Comparison of ENCODE assay signal across 7 mouse cellular contexts in the genomic region with DNA sequence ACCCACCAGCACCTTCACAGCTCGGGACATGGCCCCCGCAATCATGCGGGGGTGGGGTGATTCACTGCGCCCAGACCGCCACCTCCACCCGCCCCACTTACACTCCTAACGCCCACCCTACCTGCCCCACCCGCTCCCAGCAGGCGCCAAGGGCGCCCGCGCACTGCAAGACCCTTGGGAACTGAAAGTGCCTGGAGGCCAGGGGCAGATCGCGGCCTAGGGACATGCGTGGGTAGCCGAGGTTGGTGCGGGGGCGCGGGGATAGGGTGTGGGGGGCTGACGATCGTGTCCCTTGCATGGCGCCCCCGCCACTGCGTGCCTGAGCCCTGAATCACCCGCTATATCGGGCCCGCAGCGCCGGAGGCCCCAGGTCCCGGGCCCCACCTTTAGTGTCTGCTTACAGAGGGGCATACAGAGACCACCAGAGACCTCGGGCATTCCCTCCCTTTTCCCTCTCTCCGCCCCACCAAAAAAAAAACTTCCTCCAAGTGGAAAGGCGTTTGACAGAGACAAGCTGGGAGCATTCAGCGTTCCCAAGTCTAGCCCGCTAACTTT. TPM values are rescaled to one million over a fixed set of nuclear protein-coding genes. Genes with fewer than 3 reads are reported as not detected.
DNase-seq lines count a peak whose midpoint lies in the region; ATAC-seq and TF ChIP-seq lines count a peak whose summit lies in the region.

No protein-coding gene starts in this region.

- H3K36me3 ChIP-seq in C2C12 (ENCODE audit: control insufficient read depth, insufficient read depth), result peaks cover 44% of the 10 kb centered on the region
- no peaks in the 10 kb centered on the region for H3K36me3 ChIP-seq in forebrain, embryonic 16.5 days (ENCODE audit: control insufficient read depth, insufficient read depth)
- H3K36me3 ChIP-seq in intestine, postnatal 0 days (ENCODE audit: control insufficient read depth, insufficient read depth), result no peaks in the 10 kb centered on the region; the same call in 1 of the 2 replicates
- H3K36me3 ChIP-seq in midbrain, embryonic 12.5 days, result no peaks in the 10 kb centered on the region

- no peak for TF ChIP-seq CTCF in C2C12 (IDR thresholded peaks at IDR 0.05; ENCODE audit: control insufficient read depth, insufficient read depth, insufficient read length)
- no peak for TF ChIP-seq CTCF in intestine, postnatal 0 days (IDR thresholded peaks at IDR 0.05; ENCODE audit: low read depth)

- H3K9ac ChIP-seq in forebrain, embryonic 16.5 days (replicated peaks; ENCODE audit: low read depth, low read length), result no peak overlapping the region
- H3K9ac ChIP-seq in intestine, postnatal 0 days (ENCODE audit: low read depth, low read length), result peak overlapping the region; percentile 78
- 0 out of 2 replicates have a peak overlapping the region, but pooled peaks have one; percentile 1 for H3K9ac ChIP-seq in midbrain, embryonic 12.5 days (replicated peaks)

- 13% methylated on average over 32 of the region's 35 CpGs for WGBS in forebrain, embryonic 16.5 days
- 8% methylated on average over 34 of the region's 35 CpGs for WGBS in intestine, postnatal 0 days
- WGBS in midbrain, embryonic 12.5 days, result 6% methylated on average over 35 of the region's 35 CpGs

- DNase-seq in B cell, adult 2 months, result peak; percentile 19 to 34
- DNase-seq in frontal cortex, postnatal 36 days (ENCODE audit: low spot score in 2 of 2), result no peak

- H3K4me3 ChIP-seq in C2C12 (ENCODE audit: insufficient read depth, poor library complexity, severe bottlenecking), result peak overlapping the region; percentile 96
- peak overlapping the region; percentile 38 for H3K4me3 ChIP-seq in forebrain, embryonic 16.5 days (replicated peaks; ENCODE audit: low read length)
- peak overlapping the region; percentile 77 for H3K4me3 ChIP-seq in intestine, postnatal 0 days (ENCODE audit: low read depth, low read length)
- H3K4me3 ChIP-seq in midbrain, embryonic 12.5 days, result peak overlapping the region; percentile 36

- no peaks in the 10 kb centered on the region for H3K27me3 ChIP-seq in C2C12 (ENCODE audit: control insufficient read depth, insufficient read depth, insufficient read length)
- H3K27me3 ChIP-seq in forebrain, embryonic 16.5 days (replicated peaks; ENCODE audit: control insufficient read depth, insufficient read depth, low read length), result peaks cover 61% of the 10 kb centered on the region
- H3K27me3 ChIP-seq in intestine, postnatal 0 days (replicated peaks; ENCODE audit: control insufficient read depth, insufficient read depth, low read length), result 0 out of 2 replicates have a peak, but pooled peaks cover 10% of the 10 kb centered on the region
- H3K27me3 ChIP-seq in midbrain, embryonic 12.5 days, result peaks cover 91% of the 10 kb centered on the region

- H3K79me3 ChIP-seq in C2C12 (ENCODE audit: low read depth), result peaks cover 60% of the 10 kb centered on the region

- H3ac ChIP-seq in C2C12 (ENCODE audit: control insufficient read depth, insufficient read length, low read depth), result peak overlapping the region; percentile 96

- no peak for ATAC-seq in forebrain, embryonic 16.5 days
- ATAC-seq in intestine, postnatal 0 days, result no peak
- no peak for ATAC-seq in midbrain, embryonic 12.5 days (ENCODE audit: low FRiP score, low read depth)
- ATAC-seq in frontal cortex, adult (ENCODE audit: low TSS enrichment), result no peak

- H3K9me3 ChIP-seq in forebrain, embryonic 16.5 days (ENCODE audit: control insufficient read depth, low read length), result no peaks in the 10 kb centered on the region
- H3K9me3 ChIP-seq in intestine, postnatal 0 days (ENCODE audit: control insufficient read depth), result no peaks in the 10 kb centered on the region
- H3K9me3 ChIP-seq in midbrain, embryonic 12.5 days, result no peaks in the 10 kb centered on the region

- peak overlapping the region; percentile 38 for H3K4me2 ChIP-seq in forebrain, embryonic 16.5 days (ENCODE audit: low read length)
- H3K4me2 ChIP-seq in intestine, postnatal 0 days (replicated peaks; ENCODE audit: low read depth), result peak overlapping the region; percentile 90
- peak overlapping the region; percentile 43 for H3K4me2 ChIP-seq in midbrain, embryonic 12.5 days (replicated peaks)

- H3K27ac ChIP-seq in forebrain, embryonic 16.5 days (ENCODE audit: low read length), result no peak overlapping the region
- peak overlapping the region; percentile 71 for H3K27ac ChIP-seq in intestine, postnatal 0 days (ENCODE audit: low read depth, low read length)
- no peak overlapping the region for H3K27ac ChIP-seq in midbrain, embryonic 12.5 days (replicated peaks)

- H3K79me2 ChIP-seq in C2C12 (ENCODE audit: control insufficient read depth, insufficient read depth), result peaks cover 79% of the 10 kb centered on the region

- H3K4me1 ChIP-seq in forebrain, embryonic 16.5 days (replicated peaks; ENCODE audit: control insufficient read depth, insufficient read depth, low read length), result peaks cover 11% of the 10 kb centered on the region
- 0 out of 2 replicates have a peak, but pooled peaks cover 4% of the 10 kb centered on the region for H3K4me1 ChIP-seq in intestine, postnatal 0 days (replicated peaks; ENCODE audit: control insufficient read depth, insufficient read depth, low read length)
- peaks cover 16% of the 10 kb centered on the region for H3K4me1 ChIP-seq in midbrain, embryonic 12.5 days

TF ChIP-seq in C2C12, 6 proteins besides CTCF, POLR2A, EP300 and RAD21:
- TF ChIP-seq MYOG (IDR thresholded peaks at IDR 0.05; ENCODE audit: control insufficient read depth, extremely low read depth, insufficient read length), result no peak
- no peak for TF ChIP-seq FOSL1 (IDR thresholded peaks at IDR 0.05; ENCODE audit: insufficient read depth, low read length, poor library complexity, severe bottlenecking)
- TF ChIP-seq CEBPB (IDR thresholded peaks at IDR 0.05; ENCODE audit: low read depth), result no peak
- TF ChIP-seq MAX (IDR thresholded peaks at IDR 0.05), result no peak
- TF ChIP-seq MYOD1 (IDR thresholded peaks at IDR 0.05; ENCODE audit: control insufficient read depth, insufficient read length, low read depth), result no peak
- no peak for TF ChIP-seq USF1 (IDR thresholded peaks at IDR 0.05; ENCODE audit: low read depth)

RNA-seq across cellular contexts. Expression of gene Cavin1, which starts 1.4 kb away (rescaled TPM):
- 418 TPM for polyA plus RNA-seq in C2C12 (2012; fragmentation: generic; extraction: Trizol)
- polyA plus RNA-seq in forebrain, embryonic 16.5 days (2015; fragmentation: Nextera tagmentation; extraction: Ambion mirVana), result 33.6 and 45.4 TPM in 2 replicates
- 191 and 207 TPM in 2 replicates for polyA plus RNA-seq in intestine, postnatal 0 days (2015; fragmentation: Nextera tagmentation; extraction: Ambion mirVana)
- 41.8 and 51.0 TPM in 2 replicates for polyA plus RNA-seq in midbrain, embryonic 12.5 days (2016; fragmentation: Nextera tagmentation; extraction: Ambion mirVana)

RNA-seq across cellular contexts. Expression of gene Stat3, which starts 29.9 kb away (rescaled TPM):
- 36.1 TPM for polyA plus RNA-seq in C2C12 (2012; fragmentation: generic; extraction: Trizol)
- polyA plus RNA-seq in forebrain, embryonic 16.5 days (2015; fragmentation: Nextera tagmentation; extraction: Ambion mirVana), result 30.6 and 31.5 TPM in 2 replicates
- 61.2 and 68.6 TPM in 2 replicates for polyA plus RNA-seq in intestine, postnatal 0 days (2015; fragmentation: Nextera tagmentation; extraction: Ambion mirVana)
- polyA plus RNA-seq in midbrain, embryonic 12.5 days (2016; fragmentation: Nextera tagmentation; extraction: Ambion mirVana), result 31.7 and 35.0 TPM in 2 replicates

RNA-seq across cellular contexts. Expression of gene Atp6v0a1, which starts 40.0 kb away (rescaled TPM):
- polyA plus RNA-seq in C2C12 (2012; fragmentation: generic; extraction: Trizol), result 22.8 TPM
- polyA plus RNA-seq in forebrain, embryonic 16.5 days (2015; fragmentation: Nextera tagmentation; extraction: Ambion mirVana), result 90.6 and 111 TPM in 2 replicates
- polyA plus RNA-seq in intestine, postnatal 0 days (2015; fragmentation: Nextera tagmentation; extraction: Ambion mirVana), result 62.1 and 67.2 TPM in 2 replicates
- polyA plus RNA-seq in midbrain, embryonic 12.5 days (2016; fragmentation: Nextera tagmentation; extraction: Ambion mirVana), result 65.6 and 67.5 TPM in 2 replicates

Comparison
In these comparisons a context has a peak if more than half of its experiments do, and no peak if none do; other contexts are left out.
1. DNase-seq: peak in B cell, adult 2 months (2 of 2); none in frontal cortex, postnatal 36 days (0 of 2).
2. H3K4me3 ChIP-seq: peak in every context shown above with its lines; median percentile 96 in C2C12; 77 in intestine, postnatal 0 days; 38 in forebrain, embryonic 16.5 days; 36 in midbrain, embryonic 12.5 days.
3. H3K4me2 ChIP-seq: peak in every context shown above with its lines; median percentile 90 in intestine, postnatal 0 days; 43 in midbrain, embryonic 12.5 days; 38 in forebrain, embryonic 16.5 days.